Comparison of ENCODE assay signal across 9 mouse cellular contexts in the genomic region with DNA sequence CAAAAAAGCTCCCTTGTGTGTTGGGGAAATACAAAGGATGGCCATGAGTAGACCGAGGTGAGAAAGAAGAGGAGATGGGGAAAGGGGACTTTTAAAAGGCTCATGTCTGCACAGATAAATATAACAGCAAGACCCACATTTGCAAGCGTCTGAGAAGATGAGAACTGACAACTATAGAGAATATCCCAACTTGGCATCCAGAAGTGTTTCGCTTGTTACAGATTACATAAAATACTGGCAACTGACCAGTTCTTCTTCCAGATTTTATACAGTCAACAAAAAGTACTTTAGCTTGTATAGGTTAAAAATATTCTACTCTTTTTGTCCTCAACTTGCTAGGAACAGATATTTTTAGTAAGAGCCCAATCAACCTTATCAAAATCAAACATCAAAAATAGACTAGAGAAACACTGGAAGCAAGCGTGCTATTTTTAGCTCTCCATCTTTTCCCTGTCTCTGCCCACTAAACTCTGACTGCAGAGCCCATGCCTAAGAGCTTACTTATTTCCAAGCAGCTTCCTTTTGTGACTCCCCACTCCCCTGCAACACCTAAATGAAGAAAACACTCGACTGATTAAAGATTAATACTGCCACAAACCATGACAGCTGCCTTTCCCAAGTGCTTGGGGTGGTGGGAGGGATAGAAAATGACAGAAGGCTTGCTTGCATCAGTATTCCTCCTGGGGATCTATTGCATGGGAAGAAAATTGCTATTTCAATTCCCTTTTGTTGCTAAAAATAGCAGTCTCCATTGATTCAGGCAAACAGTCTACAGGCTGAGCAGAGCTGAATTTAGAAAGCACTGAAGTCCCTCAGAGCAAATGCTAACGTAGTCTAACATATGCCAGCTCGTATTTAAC. TPM values are rescaled to one million over a fixed set of nuclear protein-coding genes. Genes with fewer than 3 reads are reported as not detected.
DNase-seq lines count a peak whose midpoint lies in the region; ATAC-seq and TF ChIP-seq lines count a peak whose summit lies in the region.
"Had no signal": no experiment of that assay in that cellular context is flagged by ENCODE, and none has a peak within 500 bp of the region (broad histone marks: within the 10 kb centered on the region; RNA-seq: fewer than 3 reads in every experiment).

No protein-coding gene starts in this region.

- no peak for TF ChIP-seq POLR2A in cerebellum, adult 2 months (IDR thresholded peaks at IDR 0.05; ENCODE audit: borderline replicate concordance, insufficient read depth, low read length)
- no peak for TF ChIP-seq POLR2A in olfactory bulb, adult 2 months (IDR thresholded peaks at IDR 0.05; ENCODE audit: insufficient read depth, low read depth, low read length)

- ATAC-seq in megakaryocyte progenitor cell, adult 5-6 weeks (replicated peaks; ENCODE audit: poor library complexity): no peak

- 4% methylated on average over 7 of the region's 7 CpGs for WGBS in cerebellum, adult 2 months
- 27% methylated on average over 7 of the region's 7 CpGs for WGBS in olfactory bulb, adult 2 months

- peaks cover 3% of the 10 kb centered on the region; the same call in 1 of the 2 replicates for H3K4me1 ChIP-seq in cerebellum, adult 2 months (ENCODE audit: control insufficient read depth, insufficient read depth, low read length)
- peaks cover 2% of the 10 kb centered on the region; the same call in 1 of the 2 replicates for H3K4me1 ChIP-seq in olfactory bulb, adult 2 months (ENCODE audit: control insufficient read depth, insufficient read depth, low read length)

- peak overlapping the region; percentile 2 for H3K4me3 ChIP-seq in cerebellum, adult 2 months (replicated peaks; ENCODE audit: insufficient read depth, low read depth, low read length)
- H3K4me3 ChIP-seq in olfactory bulb, adult 2 months (ENCODE audit: insufficient read depth, low read depth, low read length): no peak overlapping the region
- H3K4me3 ChIP-seq: megakaryocyte, embryonic 14.5 days had no signal

- no peak for TF ChIP-seq CTCF in cerebellum, adult 2 months (IDR thresholded peaks at IDR 0.05; ENCODE audit: borderline replicate concordance, insufficient read depth, low read depth, low read length)
- TF ChIP-seq CTCF in olfactory bulb, adult 2 months (IDR thresholded peaks at IDR 0.05; ENCODE audit: insufficient read depth, low read depth, low read length): no peak

- H3K27ac ChIP-seq in cerebellum, adult 2 months (ENCODE audit: insufficient read depth, low read length): peak overlapping the region; percentile 97
- H3K27ac ChIP-seq in olfactory bulb, adult 2 months (ENCODE audit: insufficient read depth, low read depth, low read length): peak overlapping the region; percentile 64

- H3K27me3 ChIP-seq in cerebellum, adult 2 months (ENCODE audit: control insufficient read depth, insufficient read depth, low read length): no peaks in the 10 kb centered on the region
- H3K27me3 ChIP-seq: megakaryocyte, embryonic 14.5 days had no signal

- peak; percentile 6 for DNase-seq in adrenal gland, postnatal 10 days
- no peak for DNase-seq in adrenal gland, postnatal 4 days (ENCODE audit: low spot score in 2 of 2)
- DNase-seq in cerebellum, adult 2 months: peak; percentile 61 to 76
- DNase-seq in frontal cortex, postnatal 36 days (ENCODE audit: low spot score in 2 of 2): peak; percentile 24 to 60
- peak; percentile 34 for DNase-seq in left cerebral cortex, adult 11 months (ENCODE audit: low spot score)
- DNase-seq in urinary bladder, postnatal 36 days (ENCODE audit: low spot score in 2 of 2): no peak

RNA-seq across cellular contexts. Expression of gene Hsd17b12, which starts 35.4 kb away (rescaled TPM):
- 100 to 1,000 TPM; 151 to 164 TPM for total RNA-seq in adrenal gland, postnatal 10 days (2021)
- 10 to 100 TPM; 87.0 to 95.3 TPM for total RNA-seq in adrenal gland, postnatal 4 days (2021)
- polyA plus RNA-seq in cerebellum, adult 2 months (2012; rRNA removed): 83.0 and 89.1 TPM in 2 replicates
- not detected in 2 replicates for polyA plus RNA-seq in olfactory bulb, adult 2 months (2012; ENCODE audit: insufficient read depth, insufficient read length, low replicate concordance, missing spikeins)
- total RNA-seq in megakaryocyte progenitor cell, adult 5-6 weeks (2015): 79.1 and 80.9 TPM in 2 replicates
- 108 and 119 TPM in 2 replicates for total RNA-seq in megakaryocyte progenitor cell, adult 5-6 weeks (2017)

Comparison
In these comparisons a context has a peak if more than half of its experiments do, and no peak if none do; other contexts are left out.
1. DNase-seq: peak in adrenal gland, postnatal 10 days (single experiment), cerebellum, adult 2 months (2 of 2), frontal cortex, postnatal 36 days (2 of 2) and left cerebral cortex, adult 11 months (single experiment); none in adrenal gland, postnatal 4 days (0 of 2) and urinary bladder, postnatal 36 days (0 of 2).